Mouse (Mus musculus) midbrain, embryonic 12.5 days (tissue): ENCODE measurements at regions not wholly inside any gene's neighbourhood (a gene's known extent, or its start where the extent isn't known, plus 50 kb on each side); places are given as distances from the start of the nearest gene placed in this dataset.

Source experiments
- ATAC-seq: fragments of 200-750 bp; cut with Nextera tagmentation; 2 replicates; pipeline ENCODE4 v1.8.0; 2017; ENCODE audit warnings: low read depth, moderate TSS enrichment, moderate library complexity; ENCODE audit not compliant: low FRiP score
- H3K27ac ChIP-seq: fragments of 300-500 bp; sonication (generic); replicated peaks from 2 replicates; pipeline ENCODE4 v1.5.1; 2016; ENCODE audit warnings: mild to moderate bottlenecking
- H3K27me3 ChIP-seq: fragments of 300-500 bp; sonication (generic); 2 replicates; pipeline ENCODE4 v1.6.1; 2016; ENCODE audit warnings: mild to moderate bottlenecking
- H3K36me3 ChIP-seq: fragments of 300-500 bp; sonication (generic); 2 replicates; pipeline ENCODE4 v1.6.1; 2016
- H3K4me1 ChIP-seq: fragments of 300-500 bp; sonication (generic); 2 replicates; pipeline ENCODE4 v1.6.1; 2016
- H3K4me2 ChIP-seq: fragments of 300-500 bp; sonication (generic); replicated peaks from 2 replicates; pipeline ENCODE4 v1.6.1; 2016; ENCODE audit warnings: mild to moderate bottlenecking, moderate library complexity
- H3K4me3 ChIP-seq: fragments of 300-500 bp; sonication (generic); 2 replicates; pipeline ENCODE4 v1.5.1; 2016; ENCODE audit warnings: mild to moderate bottlenecking
- H3K9ac ChIP-seq: fragments of 300-500 bp; sonication (generic); replicated peaks from 2 replicates; pipeline ENCODE4 v1.6.1; 2016; ENCODE audit warnings: mild to moderate bottlenecking, moderate library complexity
- H3K9me3 ChIP-seq: fragments of 300-500 bp; sonication (generic); 2 replicates; pipeline ENCODE4 v1.6.1; 2016; ENCODE audit warnings: mild to moderate bottlenecking
- WGBS: fragments of 180-500 bp; shearing (Covaris S2); methylation state at CpG from one replicate; pipeline ENCODE4 v1.1.7; 2016; 5-methylcytosine and 5-hydroxymethylcytosine counted together

GRCm38 (mm10) chr10:57113359-57113758 lies 372.8 kb upstream of the Hsf2 start:
- WGBS, result 88% methylated on average over 2 of the region's 2 CpGs
- H3K4me2 ChIP-seq, result no peak overlapping the region
- no peak for ATAC-seq

GRCm38 (mm10) chr10:57114696-57115271 lies 371.4 kb upstream of the Hsf2 start:
- Histone ChIP-seq H3K27me3 (no peaks in the 10 kb centered on the region), H3K36me3 (no peaks in the 10 kb centered on the region), H3K4me1 (no peaks in the 10 kb centered on the region), H3K9ac (no peak overlapping the region), H3K4me2 (no peak overlapping the region), H3K9me3 (no peaks in the 10 kb centered on the region), H3K4me3 (no peak overlapping the region), H3K27ac (no peak overlapping the region)
- 91% methylated on average over 8 of the region's 8 CpGs for WGBS
- ATAC-seq, result no peak

More at GRCm38 (mm10) chr10:57113359-57113758, 372.8 kb upstream of the Hsf2 start:
- Histone ChIP-seq H3K27me3 (no peaks in the 10 kb centered on the region), H3K4me1 (no peaks in the 10 kb centered on the region), H3K9me3 (no peaks in the 10 kb centered on the region), H3K27ac (no peak overlapping the region), H3K9ac (no peak overlapping the region), H3K4me3 (no peak overlapping the region), H3K36me3 (no peaks in the 10 kb centered on the region)

DNA sequence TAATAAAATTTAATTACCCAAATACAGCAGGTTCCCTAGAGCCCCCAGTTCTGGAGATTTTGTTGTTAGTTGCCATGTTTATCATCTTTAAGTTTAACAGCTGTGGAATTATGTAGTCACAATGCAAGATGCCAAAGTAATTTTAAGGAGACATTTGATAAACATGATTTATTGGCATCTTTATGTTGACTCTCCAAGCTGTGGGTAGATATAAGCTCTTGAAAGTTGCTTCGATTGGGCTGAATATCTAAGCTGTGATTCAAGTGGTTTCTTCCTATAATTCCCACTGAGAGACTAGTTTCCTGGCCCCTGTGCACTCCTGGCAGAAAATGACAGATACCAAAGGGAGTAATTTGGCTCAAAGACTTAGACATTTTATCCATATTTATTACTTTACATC lies 364.7 kb upstream of the Hsf2 start:
- 78% methylated on average over 1 of the region's 1 CpGs for WGBS
- H3K4me2 ChIP-seq, result no peak overlapping the region
- ATAC-seq, result no peak
- no peaks in the 10 kb centered on the region for H3K36me3 ChIP-seq
- H3K4me1 ChIP-seq, result no peaks in the 10 kb centered on the region
- H3K27me3 ChIP-seq, result no peaks in the 10 kb centered on the region
- H3K9ac ChIP-seq, result no peak overlapping the region
- H3K4me3 ChIP-seq, result no peak overlapping the region
- no peak overlapping the region for H3K27ac ChIP-seq
- no peaks in the 10 kb centered on the region for H3K9me3 ChIP-seq

DNA sequence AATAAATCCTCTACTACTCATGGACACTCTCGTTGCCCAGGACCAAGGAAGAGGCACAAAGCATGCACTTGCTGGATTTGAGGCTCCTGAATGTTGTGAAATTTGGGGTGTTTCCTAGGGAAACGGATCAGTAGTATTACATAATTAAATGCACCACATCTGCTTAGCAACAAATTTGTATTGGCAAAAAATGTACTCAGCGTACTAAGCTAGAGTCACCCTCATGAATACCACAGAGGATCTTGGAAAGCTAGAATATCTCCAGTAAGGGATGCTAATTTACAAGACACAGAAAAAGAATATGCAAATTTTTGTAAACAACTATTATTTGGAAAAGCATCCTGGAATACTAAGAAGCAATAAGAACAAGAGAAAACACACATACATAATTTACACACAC lies 359.0 kb upstream of the Hsf2 start:
- no peaks in the 10 kb centered on the region for H3K27me3 ChIP-seq
- H3K4me1 ChIP-seq, result no peaks in the 10 kb centered on the region
- H3K27ac ChIP-seq, result no peak overlapping the region
- no peak for ATAC-seq
- no peak overlapping the region for H3K4me3 ChIP-seq
- H3K36me3 ChIP-seq, result no peaks in the 10 kb centered on the region
- H3K9ac ChIP-seq, result no peak overlapping the region
- H3K9me3 ChIP-seq, result no peaks in the 10 kb centered on the region
- 73% methylated on average over 3 of the region's 3 CpGs for WGBS
- no peak overlapping the region for H3K4me2 ChIP-seq

DNA sequence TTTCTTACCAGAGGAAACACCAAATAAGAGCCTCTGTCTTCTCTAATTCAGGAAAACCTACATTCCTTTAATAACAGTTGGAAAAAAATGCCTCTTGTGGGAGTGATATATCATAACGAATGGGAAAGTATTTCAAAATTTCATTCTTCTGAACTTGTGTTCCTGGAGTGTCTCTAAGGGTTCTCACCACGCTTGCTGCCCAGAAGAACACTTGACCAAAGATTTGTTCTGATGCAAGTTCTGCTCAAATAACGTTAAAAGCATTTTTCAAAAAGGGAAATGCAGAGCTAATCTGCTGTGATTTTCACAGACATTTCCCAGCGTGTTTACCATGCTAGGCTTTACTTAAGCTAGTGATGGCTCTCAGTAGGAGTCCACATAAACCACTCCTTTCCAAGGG lies 329.8 kb upstream of the Hsf2 start:
- Histone ChIP-seq H3K4me1 (no peaks in the 10 kb centered on the region), H3K4me2 (no peak overlapping the region), H3K4me3 (no peak overlapping the region), H3K36me3 (no peaks in the 10 kb centered on the region), H3K9me3 (no peaks in the 10 kb centered on the region), H3K27ac (no peak overlapping the region), H3K9ac (no peak overlapping the region), H3K27me3 (no peaks in the 10 kb centered on the region)
- ATAC-seq, result no peak
- WGBS, result 74% methylated on average over 4 of the region's 4 CpGs

DNA sequence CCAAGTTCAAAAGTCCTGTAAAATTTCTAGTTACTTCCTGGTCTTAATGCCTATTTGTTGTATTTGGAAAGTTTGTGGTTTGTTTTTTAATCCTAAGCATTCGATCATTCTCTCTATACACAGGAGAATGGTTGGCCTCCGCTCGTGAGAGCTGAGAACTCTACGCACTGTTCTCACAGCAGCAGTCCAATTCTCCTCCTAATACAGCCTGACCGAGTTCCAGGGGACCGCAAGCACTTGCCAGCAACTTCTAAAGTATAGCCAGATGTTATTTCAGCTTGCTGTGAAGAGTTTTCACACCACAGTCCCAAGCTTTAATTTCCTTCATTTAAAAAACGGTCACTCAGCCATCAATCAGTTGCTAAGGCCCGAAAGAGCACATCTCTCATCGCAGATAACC lies 329.3 kb upstream of the Hsf2 start:
- Histone ChIP-seq H3K36me3 (no peaks in the 10 kb centered on the region), H3K4me1 (no peaks in the 10 kb centered on the region), H3K27me3 (no peaks in the 10 kb centered on the region), H3K9me3 (no peaks in the 10 kb centered on the region), H3K27ac (no peak overlapping the region), H3K9ac (no peak overlapping the region), H3K4me3 (no peak overlapping the region), H3K4me2 (no peak overlapping the region)
- ATAC-seq, result no peak
- 84% methylated on average over 9 of the region's 9 CpGs for WGBS

GRCm38 (mm10) chr10:57160546-57160945 lies 325.6 kb upstream of the Hsf2 start:
- Histone ChIP-seq H3K36me3 (no peaks in the 10 kb centered on the region), H3K27me3 (no peaks in the 10 kb centered on the region), H3K9me3 (no peaks in the 10 kb centered on the region), H3K4me2 (no peak overlapping the region), H3K4me3 (no peak overlapping the region), H3K4me1 (no peaks in the 10 kb centered on the region), H3K27ac (no peak overlapping the region), H3K9ac (no peak overlapping the region)
- no peak for ATAC-seq

GRCm38 (mm10) chr10:57163359-57163758 lies 322.8 kb upstream of the Hsf2 start:
- no peak overlapping the region for H3K27ac ChIP-seq
- no peaks in the 10 kb centered on the region for H3K9me3 ChIP-seq
- ATAC-seq, result no peak
- WGBS, result 81% methylated on average over 5 of the region's 5 CpGs
- no peaks in the 10 kb centered on the region for H3K4me1 ChIP-seq
- H3K4me2 ChIP-seq, result no peak overlapping the region
- no peak overlapping the region for H3K9ac ChIP-seq
- H3K4me3 ChIP-seq, result no peak overlapping the region
- no peaks in the 10 kb centered on the region for H3K27me3 ChIP-seq
- no peaks in the 10 kb centered on the region for H3K36me3 ChIP-seq

- H3K27me3 ChIP-seq, result no peaks in the 10 kb centered on the region
- no peak for ATAC-seq
- H3K36me3 ChIP-seq, result no peaks in the 10 kb centered on the region
- no peak overlapping the region for H3K9ac ChIP-seq
- WGBS, result 73% methylated on average over 1 of the region's 1 CpGs
- H3K27ac ChIP-seq, result no peak overlapping the region
- H3K4me3 ChIP-seq, result no peak overlapping the region
- no peak overlapping the region for H3K4me2 ChIP-seq
- H3K4me1 ChIP-seq, result no peaks in the 10 kb centered on the region
- H3K9me3 ChIP-seq, result no peaks in the 10 kb centered on the region
These were observed 302.6 kb upstream of the Hsf2 start for GRCm38 (mm10) chr10:57183560-57183959.

GRCm38 (mm10) chr10:57210701-57211100 lies 275.5 kb upstream of the Hsf2 start:
- no peaks in the 10 kb centered on the region for H3K4me1 ChIP-seq
- ATAC-seq, result no peak
- H3K9ac ChIP-seq, result no peak overlapping the region
- no peaks in the 10 kb centered on the region for H3K9me3 ChIP-seq
- no peak overlapping the region for H3K27ac ChIP-seq
- no peak overlapping the region for H3K4me3 ChIP-seq
- no peak overlapping the region for H3K4me2 ChIP-seq
- no peaks in the 10 kb centered on the region for H3K36me3 ChIP-seq
- no peaks in the 10 kb centered on the region for H3K27me3 ChIP-seq

- 81% methylated on average over 3 of the region's 3 CpGs for WGBS
- H3K4me1 ChIP-seq, result no peaks in the 10 kb centered on the region
- H3K36me3 ChIP-seq, result no peaks in the 10 kb centered on the region
- no peaks in the 10 kb centered on the region for H3K27me3 ChIP-seq
- no peak overlapping the region for H3K4me3 ChIP-seq
- no peaks in the 10 kb centered on the region for H3K9me3 ChIP-seq
- H3K9ac ChIP-seq, result no peak overlapping the region
- no peak overlapping the region for H3K27ac ChIP-seq
- no peak overlapping the region for H3K4me2 ChIP-seq
- no peak for ATAC-seq
These were observed 255.1 kb upstream of the Hsf2 start for GRCm38 (mm10) chr10:57231117-57231516.

- H3K4me3 ChIP-seq, result no peak overlapping the region
- H3K4me2 ChIP-seq, result no peak overlapping the region
- no peaks in the 10 kb centered on the region for H3K27me3 ChIP-seq
- no peaks in the 10 kb centered on the region for H3K9me3 ChIP-seq
- H3K4me1 ChIP-seq, result no peaks in the 10 kb centered on the region
- no peak overlapping the region for H3K27ac ChIP-seq
- H3K36me3 ChIP-seq, result no peaks in the 10 kb centered on the region
- no peak overlapping the region for H3K9ac ChIP-seq
- no peak for ATAC-seq
- WGBS, result 27% methylated on average over 1 of the region's 1 CpGs
These were observed 205.0 kb upstream of the Hsf2 start for GRCm38 (mm10) chr10:57281220-57281619.

DNA sequence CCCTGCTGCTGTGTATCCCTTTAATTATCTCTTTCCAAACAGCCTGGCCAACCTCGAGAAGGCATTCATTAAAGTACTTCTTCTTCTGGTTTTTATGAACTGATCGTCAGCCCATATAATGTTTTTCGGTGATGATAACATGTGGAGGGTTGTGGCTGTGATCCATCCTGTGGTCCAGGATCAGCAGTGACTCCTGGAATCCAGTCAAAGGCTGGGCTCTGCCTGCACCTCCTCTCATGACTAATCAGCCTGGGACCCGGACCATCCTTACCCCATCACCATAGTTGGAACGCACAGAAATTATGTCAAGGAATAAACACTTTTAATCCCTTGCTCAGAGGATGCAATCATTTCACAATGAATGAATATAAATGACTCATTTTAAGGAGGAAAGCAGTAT lies 203.3 kb upstream of the Hsf2 start:
- 75% methylated on average over 5 of the region's 5 CpGs for WGBS
- no peak overlapping the region for H3K4me2 ChIP-seq
- no peak for ATAC-seq

More for the DNA sequence above, 203.3 kb upstream of the Hsf2 start:
- Histone ChIP-seq H3K9me3 (no peaks in the 10 kb centered on the region), H3K9ac (no peak overlapping the region), H3K27me3 (no peaks in the 10 kb centered on the region), H3K4me3 (no peak overlapping the region), H3K36me3 (no peaks in the 10 kb centered on the region), H3K4me1 (no peaks in the 10 kb centered on the region), H3K27ac (no peak overlapping the region)
